Mouse (Mus musculus): Measurements from ENCODE around the gene Zbtb38.
"Not testable (repeated sequence)": the region's sequence is repeated elsewhere in the genome, so short reads cannot be mapped to it uniquely, and the experiment has no call there.

The Zbtb38 gene

DNA sequence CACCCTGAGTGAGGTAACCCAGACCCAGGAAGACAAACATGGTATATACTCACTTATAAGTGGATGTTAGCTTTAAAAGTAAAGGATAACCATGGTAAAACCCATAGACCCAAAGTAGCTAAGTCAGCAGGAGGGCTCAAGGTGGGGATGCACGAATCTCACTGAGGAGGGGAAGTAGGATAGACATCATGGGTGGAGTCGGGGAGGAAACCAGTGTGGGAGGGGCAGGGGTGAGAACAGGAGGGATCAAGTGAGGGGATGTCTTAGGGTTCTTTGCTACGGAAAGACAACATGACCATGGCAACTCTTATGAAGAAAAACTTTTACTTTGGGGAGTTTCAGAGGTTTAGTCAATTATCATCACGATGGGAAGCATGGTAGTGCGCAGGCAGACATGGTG is 74.0 kb downstream of the Zbtb38 start:
- no peak for DNase-seq

DNA sequence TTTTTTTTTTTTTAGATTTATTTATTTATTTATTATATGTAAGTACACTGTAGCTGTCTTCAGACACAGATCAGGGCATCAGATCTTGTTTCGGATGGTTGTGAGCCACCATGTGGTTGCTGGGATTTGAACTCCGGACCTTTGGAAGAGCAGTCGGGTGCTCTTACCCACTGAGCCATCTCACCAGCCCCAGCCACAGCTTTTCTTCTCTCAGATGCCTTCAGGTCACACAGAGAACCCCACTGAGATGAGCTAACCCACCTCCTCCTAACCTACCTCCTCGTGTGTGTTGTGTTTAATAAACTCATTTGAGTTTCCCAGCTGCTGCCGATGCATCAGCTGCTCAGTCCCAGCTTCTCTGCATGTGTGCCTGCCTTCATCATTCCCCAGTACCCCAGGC is 74.9 kb downstream of the Zbtb38 start:
- not testable (repeated sequence) for DNase-seq

DNA sequence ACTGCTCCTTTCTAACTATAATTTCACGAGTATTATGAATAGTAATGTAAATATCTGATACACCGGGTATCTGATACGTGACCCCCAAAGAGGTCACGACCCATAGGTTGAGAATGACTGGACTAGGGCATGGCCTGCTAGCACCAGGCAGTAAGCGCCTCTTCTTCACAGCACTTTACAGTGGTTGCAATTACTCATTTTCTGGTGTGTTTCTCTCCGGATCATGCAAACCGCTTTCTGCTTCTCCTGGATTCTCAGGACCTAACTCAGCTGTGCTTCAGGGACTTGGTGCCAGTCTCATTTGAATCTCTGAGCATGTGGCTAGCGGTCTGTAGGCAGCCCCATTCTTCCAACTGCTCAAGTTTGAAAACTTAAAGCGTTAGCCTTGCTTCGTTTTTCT is 76.0 kb downstream of the Zbtb38 start:
- no peak for DNase-seq

DNA sequence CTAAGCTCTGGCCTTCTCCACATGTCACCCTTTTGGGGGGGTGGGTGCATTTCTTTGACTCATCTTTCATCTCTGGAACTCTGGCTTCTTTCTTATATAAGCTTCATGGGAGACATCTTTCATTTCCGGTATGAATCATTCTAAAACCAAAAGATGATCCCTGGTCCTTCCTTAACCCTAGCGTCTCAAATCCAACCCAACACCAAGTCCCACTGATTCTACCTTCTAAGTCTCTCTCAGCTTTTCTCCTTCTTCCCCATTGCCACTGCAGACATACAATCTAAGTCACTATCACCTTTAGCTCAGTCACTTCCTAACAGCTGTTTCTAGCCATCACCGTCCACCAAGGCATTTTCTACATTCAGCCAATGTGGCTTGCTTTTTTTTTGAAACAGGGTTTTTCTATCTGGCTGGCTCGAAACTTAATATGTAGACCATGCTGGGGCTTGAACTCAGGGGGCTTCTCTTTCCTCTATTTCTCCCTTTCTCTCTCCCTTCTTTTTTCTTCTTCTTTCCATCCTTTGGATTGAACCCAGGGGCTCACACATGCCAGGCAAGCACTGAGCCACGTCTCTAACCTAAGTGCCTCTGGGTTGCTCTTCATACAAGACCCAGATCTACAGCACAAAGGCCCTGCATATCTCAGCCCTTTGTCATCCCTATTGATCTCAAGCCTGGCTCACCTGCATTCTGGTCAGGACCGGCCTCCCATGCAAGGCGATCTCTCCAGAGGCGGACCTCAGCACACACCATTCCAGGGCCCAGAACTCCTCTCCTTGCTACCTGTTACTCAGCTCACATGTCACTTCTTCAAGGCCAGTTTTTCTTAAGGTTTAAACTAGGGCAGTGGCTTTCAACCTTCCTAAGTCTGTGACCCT is 76.6 kb downstream of the Zbtb38 start:
- no peak for DNase-seq

DNA sequence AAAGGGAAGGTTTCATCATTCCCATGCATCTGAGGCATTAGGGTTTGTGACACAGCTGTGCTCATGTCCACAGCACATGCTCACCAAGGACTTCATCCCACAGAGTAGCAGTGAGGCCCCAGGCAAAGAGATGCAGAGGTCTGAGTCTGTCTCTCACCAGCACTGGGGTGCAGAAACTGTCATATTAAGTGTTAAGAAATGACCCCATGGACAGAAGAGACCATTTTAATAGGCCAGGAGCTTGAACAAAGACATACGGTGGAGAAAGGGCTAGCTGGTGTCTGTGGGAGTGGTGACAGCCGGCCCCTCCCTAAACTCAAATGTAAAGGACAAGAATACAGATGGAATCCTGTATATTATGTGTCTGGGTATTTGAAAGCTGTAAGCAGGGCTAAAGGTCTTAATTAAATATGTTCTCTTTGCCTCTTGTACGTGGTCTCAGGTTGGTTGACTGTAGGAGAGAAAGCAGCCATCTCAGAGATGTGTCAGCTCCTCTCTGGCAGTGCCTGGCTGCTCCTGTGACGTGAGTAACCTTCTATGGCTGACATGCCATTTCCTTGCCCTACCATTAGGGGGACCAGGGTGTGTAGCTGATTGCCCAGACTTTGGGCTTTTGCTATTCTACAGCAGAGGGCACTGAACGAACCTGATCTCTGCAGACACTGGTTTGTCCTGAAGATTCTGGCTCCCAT is 77.4 kb downstream of the Zbtb38 start:
- DNase-seq, result peak; percentile 30 to 49

DNA sequence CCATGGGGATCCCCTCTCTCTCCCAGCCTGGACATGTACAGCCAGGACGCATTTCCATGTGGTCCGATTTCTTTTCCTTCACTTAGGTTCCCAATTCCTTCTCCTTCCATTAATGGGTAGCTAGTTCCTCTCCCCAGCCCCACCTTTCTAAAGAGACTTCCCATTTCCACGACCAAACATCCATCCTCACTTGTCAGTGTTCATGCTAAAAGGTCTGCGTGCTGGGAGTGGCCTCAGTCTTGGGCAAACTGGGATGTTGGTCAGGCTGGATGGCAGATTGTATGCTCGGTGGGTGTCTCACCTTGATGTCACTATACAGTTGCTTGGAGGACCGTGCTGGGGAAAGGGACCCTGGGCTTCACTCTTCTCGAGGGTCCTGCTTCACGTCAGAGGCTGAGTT is 78.3 kb downstream of the Zbtb38 start:
- DNase-seq, result no peak

DNA sequence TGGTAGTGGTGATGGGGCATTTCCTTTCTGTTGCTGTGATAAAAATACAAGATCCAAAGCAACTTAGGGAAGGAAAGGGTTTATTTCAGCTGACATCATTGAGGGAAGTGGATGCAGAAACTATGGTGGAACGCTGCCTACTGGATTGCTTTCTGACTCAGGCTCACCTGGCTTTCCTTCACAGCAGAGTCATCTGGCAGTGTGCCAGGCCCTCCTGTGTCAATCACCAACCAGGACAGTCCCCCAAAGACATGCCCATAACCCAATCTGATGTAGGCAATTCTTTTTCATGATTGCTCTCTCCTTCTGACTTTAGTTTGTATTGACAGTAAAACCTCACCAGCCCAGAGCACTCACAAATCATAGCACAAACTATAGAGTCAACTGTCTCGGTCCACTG is 80.2 kb downstream of the Zbtb38 start:
- DNase-seq, result no peak

DNA sequence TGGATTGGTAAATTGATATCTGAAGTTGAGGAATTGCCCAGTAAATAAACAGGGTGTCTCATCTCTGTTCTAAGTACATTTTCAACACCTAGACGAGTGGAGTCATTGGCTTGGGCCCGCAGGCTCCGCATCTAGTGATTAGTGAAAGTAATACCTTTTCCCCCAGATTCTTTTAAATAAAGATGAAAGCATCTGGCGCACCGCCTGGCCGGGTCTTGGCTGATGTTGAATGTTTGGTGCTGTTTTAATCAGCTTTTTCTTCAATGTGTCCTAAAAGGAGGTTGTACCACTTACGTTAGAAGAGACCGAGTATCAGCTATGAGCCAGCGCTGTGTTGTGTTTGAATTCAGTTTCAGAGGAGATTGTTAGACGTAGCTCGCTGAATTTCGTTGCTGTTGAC is 81.4 kb downstream of the Zbtb38 start:
- DNase-seq, result no peak

DNA sequence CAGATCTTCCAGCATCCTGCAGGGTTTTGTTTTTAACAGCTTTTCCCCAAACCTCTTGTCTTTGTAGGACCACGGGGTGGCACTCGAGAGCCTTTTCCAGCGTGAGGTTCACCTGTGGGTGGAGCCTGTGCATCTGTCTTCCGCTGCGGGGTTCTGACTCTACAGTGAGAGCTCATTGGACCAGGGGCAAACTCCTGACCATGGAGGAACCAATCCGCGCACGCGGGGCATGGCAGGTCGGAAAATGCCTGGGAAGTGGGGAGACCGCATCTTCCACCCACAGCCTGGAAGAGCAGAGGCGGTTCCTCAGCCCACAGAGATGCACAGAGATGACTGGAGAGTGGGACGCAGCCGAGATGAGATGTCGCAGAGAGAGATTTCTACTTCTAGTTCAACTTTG is 82.8 kb downstream of the Zbtb38 start:
- DNase-seq, result peak; percentile 85 to 92

DNA sequence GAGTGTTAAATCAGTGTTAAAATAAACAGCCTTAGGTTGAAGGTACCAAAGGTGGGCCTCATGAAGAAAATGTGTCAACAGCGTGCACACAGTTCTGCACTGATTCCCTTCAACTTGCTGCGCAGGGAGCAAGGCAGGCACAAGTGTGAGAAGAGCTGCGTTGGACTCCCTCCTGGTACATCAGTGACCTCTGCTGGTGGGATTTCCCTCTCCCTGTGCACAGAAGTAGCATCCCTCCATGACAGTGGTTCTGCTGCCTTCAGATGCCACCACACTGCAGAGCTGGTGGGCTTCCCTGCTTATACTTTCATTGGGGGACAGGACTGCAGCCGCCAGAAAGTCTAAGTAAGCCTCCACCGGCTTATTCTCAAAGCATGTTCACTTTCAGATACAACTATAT is 84.0 kb downstream of the Zbtb38 start:
- peak; percentile 29 to 64 for DNase-seq

DNA sequence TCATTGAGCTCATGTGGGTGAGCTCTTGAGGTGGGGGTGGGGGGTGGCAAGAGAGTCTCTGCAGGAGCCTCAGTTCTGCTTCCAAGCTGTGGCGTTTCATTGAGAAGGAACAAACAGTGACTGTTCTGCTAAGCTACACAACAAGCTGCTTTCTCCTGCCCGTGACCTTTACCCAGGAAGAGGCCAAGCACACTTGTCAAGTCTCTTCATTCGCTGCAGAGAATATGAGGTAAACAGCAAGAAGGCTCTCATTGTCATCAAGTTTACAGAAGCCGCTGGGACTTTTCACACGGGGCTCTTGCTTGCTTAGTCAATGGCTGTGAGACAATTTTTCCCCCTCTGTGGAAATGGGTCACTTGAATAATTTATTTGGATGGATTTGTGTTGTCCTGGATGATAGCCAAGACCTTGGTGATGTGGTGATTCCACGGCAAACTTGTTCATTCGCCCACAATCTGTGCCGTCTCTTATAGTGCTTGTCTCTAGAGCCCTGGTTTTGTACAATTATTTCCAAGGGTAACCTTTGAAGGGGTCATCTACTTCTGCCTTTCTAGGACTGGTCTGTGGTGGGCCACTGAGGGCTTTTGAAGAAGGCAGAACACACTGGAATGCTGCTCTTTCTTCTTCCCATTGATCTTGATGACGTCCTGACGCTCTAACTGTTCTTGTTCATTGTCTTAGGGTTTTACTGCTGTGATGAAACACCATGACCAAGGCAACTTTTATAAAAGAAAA is 92.0 kb downstream of the Zbtb38 start:
- DNase-seq, result no peak

DNA sequence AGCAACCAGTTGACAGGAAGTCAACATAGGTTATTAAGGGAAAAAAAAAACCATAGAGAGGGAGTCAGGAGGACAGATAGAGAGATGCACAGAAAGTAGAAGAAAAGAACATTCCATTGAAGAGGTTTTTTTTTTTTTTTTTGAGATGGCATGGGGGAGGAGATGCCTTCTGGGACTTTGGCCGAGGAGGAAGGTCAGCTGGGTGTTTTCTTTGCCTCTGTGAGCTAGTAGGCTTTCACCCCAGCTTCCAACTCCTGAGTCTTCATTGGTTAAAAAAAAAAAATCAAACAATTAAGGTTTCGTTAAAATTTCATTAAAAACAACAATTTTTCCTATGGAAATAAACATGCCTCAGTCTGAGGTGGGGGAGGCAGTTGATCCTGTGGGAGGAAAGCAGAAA is 92.8 kb downstream of the Zbtb38 start:
- DNase-seq, result no peak

DNA sequence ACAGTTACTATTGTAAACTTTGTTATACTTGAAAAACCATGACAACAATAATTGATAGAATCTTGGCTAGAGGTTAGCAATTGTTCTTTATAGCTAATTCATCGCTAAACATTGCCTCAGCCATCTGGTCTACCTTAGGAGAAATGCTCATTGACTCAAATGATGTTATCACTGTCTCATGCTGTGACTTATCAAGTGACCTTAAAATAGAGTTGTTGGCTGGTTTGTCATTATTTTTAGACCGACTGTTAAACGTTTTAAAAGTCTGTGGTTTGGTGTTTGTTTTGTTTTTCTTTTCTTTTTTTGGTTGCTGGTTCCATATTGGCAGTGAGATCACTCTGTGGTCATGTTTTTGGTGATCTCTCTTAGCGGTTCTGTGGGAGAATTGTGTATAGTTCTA is 99.1 kb downstream of the Zbtb38 start:
- DNase-seq, result no peak

DNA sequence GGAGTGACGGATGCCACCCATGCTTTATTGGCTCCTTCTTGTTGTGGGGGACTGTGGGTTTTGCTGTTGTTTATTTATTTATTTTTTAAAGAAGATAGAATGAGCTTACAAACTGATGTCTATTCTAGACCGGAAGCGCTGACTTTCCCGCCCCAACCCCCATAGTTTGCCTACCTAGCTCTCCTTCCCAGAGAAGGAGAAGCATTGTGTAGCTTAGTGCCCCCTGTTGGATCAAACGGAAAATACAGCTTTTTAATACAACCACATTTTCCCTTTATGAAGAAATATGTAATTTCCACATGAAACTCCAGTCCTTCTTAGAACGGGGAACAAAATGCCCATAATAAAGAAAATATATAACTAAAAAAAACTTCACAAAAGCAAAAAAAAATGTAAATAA is 99.9 kb downstream of the Zbtb38 start:
- DNase-seq, result no peak

DNA sequence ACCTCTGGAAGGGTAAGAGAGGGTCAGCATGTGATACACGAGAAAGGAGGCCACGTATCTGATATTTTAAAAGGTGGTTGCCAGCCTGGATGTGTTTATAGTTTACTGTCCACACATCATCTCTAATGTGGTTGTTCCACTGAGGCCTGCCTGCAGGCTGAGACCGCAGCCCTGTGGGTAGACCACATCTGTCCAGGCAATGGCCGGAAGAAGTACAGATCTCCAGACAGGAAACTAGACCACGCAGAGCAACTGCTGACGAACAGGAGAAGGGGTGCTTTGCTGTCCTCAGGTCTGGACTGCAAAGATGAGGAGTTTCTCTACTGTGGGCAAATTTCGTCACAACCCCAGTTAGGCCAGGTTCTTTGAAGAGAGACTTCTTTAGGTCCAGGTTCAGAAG is 101.8 kb downstream of the Zbtb38 start:
- no peak for DNase-seq

DNA sequence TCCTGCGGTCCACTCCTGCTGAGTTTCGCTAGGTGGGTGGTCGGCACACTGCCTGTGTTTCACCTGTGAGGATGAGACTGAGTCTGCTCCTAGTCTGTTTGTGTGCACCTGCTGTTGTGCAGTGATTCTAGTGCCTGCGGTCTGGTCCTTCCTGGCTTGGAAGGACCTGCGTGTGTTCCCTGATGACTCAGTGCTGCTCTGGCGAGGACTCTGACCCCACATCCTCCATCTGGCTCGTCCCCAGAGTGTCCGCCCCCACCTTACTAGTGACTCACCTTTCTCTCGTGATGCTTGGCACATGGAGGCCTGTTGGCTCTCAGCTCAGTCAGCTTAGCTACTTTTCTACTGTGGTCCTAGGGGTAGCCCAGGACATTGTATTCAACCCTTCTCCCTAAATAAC is 102.7 kb downstream of the Zbtb38 start:
- no peak for DNase-seq

DNA sequence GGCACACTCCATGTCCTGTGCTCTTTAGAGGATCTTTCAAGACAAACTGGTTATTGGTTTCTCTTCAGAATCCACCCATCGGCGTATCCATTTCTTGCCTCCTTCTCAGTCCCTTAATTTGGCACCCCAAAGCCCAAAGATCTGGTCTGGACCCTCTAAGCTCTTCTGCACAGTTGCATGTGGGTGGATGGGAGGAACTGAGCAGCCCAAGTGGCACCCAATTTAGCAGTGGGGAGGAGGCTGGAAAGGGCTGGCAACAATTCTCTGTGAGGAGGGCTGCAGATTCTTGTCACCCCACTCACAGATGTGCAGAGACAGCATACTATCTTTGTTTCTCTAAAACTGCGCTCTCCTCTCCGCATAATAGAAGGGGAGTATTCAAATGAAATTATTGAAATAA is 103.3 kb downstream of the Zbtb38 start:
- DNase-seq, result no peak

DNA sequence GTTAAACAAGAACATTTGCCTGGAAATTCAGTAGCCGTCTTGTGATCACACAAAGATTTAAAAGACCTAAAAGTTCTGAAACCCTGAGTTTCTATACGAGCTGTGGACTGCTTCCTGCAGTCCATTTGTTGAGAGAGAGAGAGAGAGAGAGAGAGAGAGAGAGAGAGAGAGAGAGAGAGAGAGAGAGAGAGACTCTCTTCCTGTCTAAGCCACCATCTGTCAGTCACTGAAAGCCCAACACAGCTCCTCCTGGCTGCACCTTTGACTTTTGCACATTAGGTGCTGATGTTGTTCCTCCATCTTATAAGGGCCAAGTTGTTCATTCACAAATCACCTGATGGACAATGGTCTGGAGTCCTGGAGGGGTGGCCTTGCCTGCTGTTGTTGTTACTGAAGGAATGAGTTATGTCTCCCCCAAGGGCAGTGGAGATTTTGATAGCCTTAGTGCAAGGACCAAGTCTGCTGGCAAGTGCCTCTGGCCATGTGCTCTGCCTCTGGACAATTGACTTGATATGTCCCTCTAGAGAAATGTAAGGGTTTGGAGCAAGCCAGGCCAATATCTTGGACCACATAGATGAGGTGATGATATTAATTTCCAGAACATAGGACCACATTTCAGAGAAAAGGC is 105.8 kb downstream of the Zbtb38 start:
- no peak for DNase-seq

DNA sequence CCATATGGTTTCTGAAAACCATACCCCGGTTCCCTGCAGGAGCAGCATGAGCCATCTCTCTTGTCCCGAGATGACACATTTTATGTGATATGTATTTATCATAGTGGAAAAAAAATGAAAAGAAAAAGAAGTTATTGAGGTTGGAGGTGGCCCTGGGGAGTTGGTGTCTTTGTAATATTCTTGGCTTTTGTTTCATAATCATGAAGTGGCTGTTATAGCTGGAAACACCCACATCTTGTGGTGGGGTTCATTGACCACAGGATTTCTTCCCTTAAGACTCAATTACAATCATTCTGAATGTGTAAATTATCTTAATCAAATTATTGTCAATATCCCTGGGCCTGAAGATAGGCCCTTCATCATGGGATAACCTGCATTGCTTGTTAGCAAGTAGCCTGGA is 107.8 kb downstream of the Zbtb38 start:
- DNase-seq, result no peak

DNA sequence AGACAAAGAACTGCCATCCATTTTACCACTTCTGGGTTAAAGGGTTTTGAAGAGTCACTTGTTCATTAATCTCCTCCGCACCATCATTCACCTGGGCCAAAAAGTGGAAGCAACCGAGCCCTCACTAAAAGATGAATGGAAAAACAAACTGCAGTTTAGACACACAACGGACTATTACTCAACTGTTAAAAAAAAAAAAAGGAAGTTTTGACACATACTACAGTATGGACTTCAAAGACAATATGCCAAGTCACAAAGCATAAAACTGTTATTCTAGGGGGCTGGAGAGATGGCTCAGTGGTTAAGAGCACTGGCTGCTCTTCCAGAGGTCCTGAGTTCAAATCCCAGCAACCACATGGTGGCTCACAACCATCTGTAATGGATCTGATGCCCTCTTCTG is 108.6 kb downstream of the Zbtb38 start:
- not testable (repeated sequence) for DNase-seq

DNA sequence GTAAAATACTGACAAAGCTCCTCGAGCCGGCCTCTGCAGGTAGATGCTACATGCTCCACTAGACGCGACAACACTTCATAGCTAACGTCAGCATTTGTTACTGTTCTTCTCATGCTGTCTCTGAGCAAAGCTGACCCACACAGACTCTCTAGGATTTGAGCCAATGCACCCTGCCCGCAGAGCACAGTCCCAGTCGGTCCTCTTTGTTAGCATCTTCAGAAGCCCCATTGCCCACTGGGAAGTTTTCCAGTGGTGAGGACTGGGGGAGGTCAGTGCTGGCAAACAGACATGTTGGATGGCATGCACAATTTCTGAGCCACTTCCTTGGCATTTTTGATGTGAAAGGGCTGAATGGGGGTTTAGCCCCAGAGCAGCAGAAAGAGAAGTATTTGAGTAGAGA is 113.2 kb downstream of the Zbtb38 start:
- no peak for DNase-seq

DNA sequence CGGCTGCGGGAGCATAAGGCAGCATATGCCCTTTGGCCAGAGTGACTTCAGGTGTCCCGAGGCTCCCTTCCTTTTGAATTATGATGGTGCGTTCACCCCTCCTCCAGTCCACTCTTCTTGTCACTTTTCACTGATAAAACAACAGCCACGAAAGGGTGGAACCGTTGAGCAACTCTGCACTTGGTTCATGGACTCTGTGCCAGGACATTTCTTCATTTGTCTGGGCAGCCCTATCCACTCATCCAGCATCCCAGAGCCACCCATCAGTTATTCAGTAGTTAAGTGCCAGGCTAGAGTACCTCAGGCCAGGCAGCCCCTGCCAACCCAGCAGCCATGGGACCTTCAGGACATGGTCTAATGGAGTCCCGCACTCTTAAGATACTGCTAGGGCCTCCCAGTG is 114.1 kb downstream of the Zbtb38 start:
- no peak for DNase-seq

DNA sequence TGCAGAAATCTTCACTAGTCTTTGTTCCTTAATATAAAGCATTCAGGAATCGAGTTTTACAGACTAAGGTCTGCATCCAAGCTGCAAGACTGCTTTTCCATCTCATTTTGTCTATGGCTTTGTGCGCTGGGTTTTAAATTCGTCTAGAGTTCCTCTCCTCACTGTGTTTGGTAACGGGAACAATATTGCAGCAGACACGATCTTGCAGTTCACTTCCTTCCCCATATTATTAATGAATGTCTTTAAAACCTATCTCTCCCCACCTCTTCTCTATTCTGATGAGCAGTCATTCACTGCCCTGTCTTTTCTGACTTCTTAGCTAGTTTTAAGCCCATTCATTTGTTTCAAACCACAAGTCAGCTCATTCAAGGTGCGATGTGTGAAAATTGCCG is 115.5 kb downstream of the Zbtb38 start:
- no peak for DNase-seq

All from spleen, adult 18-20 months (tissue).